Mouse (Mus musculus): ENCODE measurements around the gene Ftl1-ps1. TPM values are rescaled to one million over a fixed set of nuclear protein-coding genes. Genes with fewer than 3 reads are reported as not detected.

Gene Ftl1-ps1
- polyA plus RNA-seq, 1 experiment from 2014 or later, result 91.2 TPM

DNA sequence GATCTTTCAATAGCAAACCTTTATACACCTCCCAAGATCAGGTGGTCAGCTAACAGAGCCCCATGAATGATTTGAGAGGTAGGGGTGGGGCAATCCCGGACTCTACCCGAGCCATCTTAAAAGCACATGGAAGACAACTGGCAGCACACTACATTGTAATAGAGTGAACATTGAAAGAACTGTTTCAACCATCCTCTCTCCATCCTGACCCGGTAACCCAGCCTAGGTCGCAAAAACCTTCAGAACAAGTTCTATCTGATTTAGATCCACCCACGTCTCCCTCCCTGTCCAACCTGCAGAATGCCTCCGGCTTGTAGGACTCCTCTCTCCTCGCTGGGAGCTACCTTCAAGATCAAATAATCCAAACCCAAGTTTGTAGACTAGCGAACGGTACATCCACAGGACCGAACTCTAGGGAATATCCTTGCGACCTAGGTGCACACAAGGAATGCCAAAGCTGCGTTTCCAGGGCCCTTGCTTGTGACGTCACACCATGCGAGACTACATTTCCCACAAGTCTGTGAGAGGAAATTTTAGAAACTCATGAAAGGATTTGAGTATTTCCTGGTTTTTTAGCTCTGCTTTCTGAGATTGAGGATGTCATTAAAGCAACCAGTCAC, 9.0 kb upstream of the Ftl1-ps1 start, which contains the start of gene Zfp72:
TSS of gene Zfp72 (minus strand) at position 466 of the 620 bp plus-strand sequence.
- no peak within 1 kb of the TSS for H3K27ac ChIP-seq
- H3K9me3 ChIP-seq (ENCODE audit: control insufficient read depth, low read length), result no peaks in the 10 kb centered on the region
- peak; percentile 93 for ATAC-seq (ENCODE audit: low FRiP score)
- no peaks in the 10 kb centered on the region for H3K27me3 ChIP-seq (ENCODE audit: control insufficient read depth, insufficient read depth, low read length)
- H3K4me2 ChIP-seq (replicated peaks), result peak within 1 kb of the TSS; percentile 60
- DNase-seq (ENCODE audit: low spot score), result peak; percentile 88
- peak within 1 kb of the TSS; percentile 74 for H3K9ac ChIP-seq
- H3K36me3 ChIP-seq (replicated peaks; ENCODE audit: control insufficient read depth, insufficient read depth), result no peaks in the 10 kb centered on the region
- H3K4me1 ChIP-seq (replicated peaks; ENCODE audit: control insufficient read depth, insufficient read depth, low read length), result 0 out of 2 replicates have a peak, but pooled peaks cover 7% of the 10 kb centered on the region
- WGBS, result 1% methylated on average over 14 of the region's 14 CpGs
- peak within 1 kb of the TSS; percentile 56 for H3K4me3 ChIP-seq (replicated peaks; ENCODE audit: low read length)

GRCm38 (mm10) chr13:74391156-74391555, 8.3 kb upstream of the Ftl1-ps1 start:
- Histone ChIP-seq H3K27ac (no peak overlapping the region), H3K4me3 (replicated peaks; ENCODE audit: low read length) (no peak overlapping the region), H3K36me3 (replicated peaks; ENCODE audit: control insufficient read depth, insufficient read depth) (no peaks in the 10 kb centered on the region), H3K4me2 (replicated peaks) (no peak overlapping the region), H3K9me3 (ENCODE audit: control insufficient read depth, low read length) (no peaks in the 10 kb centered on the region), H3K4me1 (replicated peaks; ENCODE audit: control insufficient read depth, insufficient read depth, low read length) (0 out of 2 replicates have a peak, but pooled peaks cover 7% of the 10 kb centered on the region), H3K27me3 (ENCODE audit: control insufficient read depth, insufficient read depth, low read length) (no peaks in the 10 kb centered on the region), H3K9ac (no peak overlapping the region)
- ATAC-seq (ENCODE audit: low FRiP score) (no peak), DNase-seq (ENCODE audit: low spot score) (no peak)
- 75% methylated on average over 2 of the region's 2 CpGs for WGBS

DNA sequence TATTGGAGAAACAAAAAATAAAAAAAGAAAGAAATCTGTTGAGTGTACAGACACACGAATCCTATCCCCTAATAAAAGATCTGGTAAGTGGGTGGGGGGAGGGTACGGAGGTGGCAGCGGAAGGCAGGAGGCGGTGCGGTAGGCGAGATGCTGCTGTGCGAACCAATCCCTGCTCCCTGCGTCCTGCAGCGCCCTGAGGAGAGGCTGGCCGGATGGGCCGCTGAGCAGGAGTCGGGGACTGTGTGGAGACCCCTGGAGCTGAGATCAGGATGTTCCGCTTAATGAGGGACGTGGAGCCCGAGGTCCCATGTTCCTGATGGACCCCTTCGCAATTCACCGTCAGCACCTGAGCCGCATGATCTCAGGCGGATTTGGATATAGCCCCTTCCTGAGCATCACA, 40.4 kb downstream of the Ftl1-ps1 start:
- ATAC-seq (ENCODE audit: low FRiP score) (no peak), DNase-seq (ENCODE audit: low spot score) (no peak)
- no peak overlapping the region for H3K4me2 ChIP-seq (replicated peaks)
- 35% methylated on average over 19 of the region's 19 CpGs for WGBS
- peaks cover 21% of the 10 kb centered on the region for H3K36me3 ChIP-seq (replicated peaks; ENCODE audit: control insufficient read depth, insufficient read depth)
- H3K4me3 ChIP-seq (replicated peaks; ENCODE audit: low read length), result no peak overlapping the region
- H3K4me1 ChIP-seq (replicated peaks; ENCODE audit: control insufficient read depth, insufficient read depth, low read length), result no peaks in the 10 kb centered on the region
- peaks cover 64% of the 10 kb centered on the region for H3K9me3 ChIP-seq (ENCODE audit: control insufficient read depth, low read length)
- H3K27me3 ChIP-seq (ENCODE audit: control insufficient read depth, insufficient read depth, low read length), result no peaks in the 10 kb centered on the region
- no peak overlapping the region for H3K9ac ChIP-seq
- no peak overlapping the region for H3K27ac ChIP-seq

MicroRNAs within 50 kb of the gene (microRNA counts, 519-probe panel; counts per million panel counts)
- microRNA mmu-miR-692, result not detected

Small RNA genes within 50 kb of the gene (microRNA-seq; reads per million reads assigned to microRNA genes)
- gene Mir692-3, result not detected

Other genes with a start within 250 kb of the Ftl1-ps1 start
- 125 and 133 TPM in 2 replicates for gene Exoc3, start 191.0 kb upstream of the Ftl1-ps1 start, polyA plus RNA-seq (2014; fragmentation: Nextera tagmentation; extraction: Ambion mirVana)
- 0.51 and 0.52 TPM in 2 replicates for gene Ahrr, start 107.4 kb upstream of the Ftl1-ps1 start, polyA plus RNA-seq (2014; fragmentation: Nextera tagmentation; extraction: Ambion mirVana)
- 126 and 138 TPM in 2 replicates for gene Pdcd6, start 82.1 kb upstream of the Ftl1-ps1 start, polyA plus RNA-seq (2014; fragmentation: Nextera tagmentation; extraction: Ambion mirVana)
- gene Sdha, start 49.4 kb upstream of the Ftl1-ps1 start, polyA plus RNA-seq (2014; fragmentation: Nextera tagmentation; extraction: Ambion mirVana), result 195 and 217 TPM in 2 replicates
- gene Ccdc127, start 49.4 kb upstream of the Ftl1-ps1 start, polyA plus RNA-seq (2014; fragmentation: Nextera tagmentation; extraction: Ambion mirVana), result 46.2 and 46.8 TPM in 2 replicates
- not detected in 2 replicates for gene Lrrc14b, start 35.7 kb upstream of the Ftl1-ps1 start, polyA plus RNA-seq (2014; fragmentation: Nextera tagmentation; extraction: Ambion mirVana)
- gene Zfp72, start 8.9 kb upstream of the Ftl1-ps1 start, polyA plus RNA-seq (2014; fragmentation: Nextera tagmentation; extraction: Ambion mirVana), result 6.9 and 10.3 TPM in 2 replicates
- 15.6 and 17.0 TPM in 2 replicates for gene Zfp825, start 94.3 kb downstream of the Ftl1-ps1 start, polyA plus RNA-seq (2014; fragmentation: Nextera tagmentation; extraction: Ambion mirVana)
- 6.9 and 7.4 TPM in 2 replicates for gene Erap1, start 239.9 kb downstream of the Ftl1-ps1 start, polyA plus RNA-seq (2014; fragmentation: Nextera tagmentation; extraction: Ambion mirVana)